Mouse (Mus musculus): ENCODE measurements at regions not wholly inside any gene's neighbourhood (a gene's known extent, or its start where the extent isn't known, plus 50 kb on each side); places are given as distances from the start of the nearest gene placed in this dataset.

- no peak for DNase-seq (ENCODE audit: low spot score in 2 of 2)
Observed at GRCm38 (mm10) chr15:102776218-102776850, 54.4 kb upstream of the Calcoco1 start.

GRCm38 (mm10) chr15:102780626-102781025 lies 58.6 kb upstream of the Calcoco1 start:
- no peak for DNase-seq (ENCODE audit: low spot score in 2 of 2)

GRCm38 (mm10) chr15:102782988-102783799 lies 61.2 kb upstream of the Calcoco1 start:
- no peak for DNase-seq (ENCODE audit: low spot score in 2 of 2)

GRCm38 (mm10) chr15:102785055-102785820 lies 63.3 kb upstream of the Calcoco1 start:
- peak in 1 of 2 experiments; percentile 43 for DNase-seq (ENCODE audit: low spot score in 2 of 2)

GRCm38 (mm10) chr15:102788846-102789518 lies 67.0 kb upstream of the Calcoco1 start:
- peak; percentile 84 to 88 for DNase-seq (ENCODE audit: low spot score in 2 of 2)

- DNase-seq (ENCODE audit: low spot score in 2 of 2): peak in 1 of 2 experiments; percentile 55
Observed at GRCm38 (mm10) chr15:102797020-102797618, 75.1 kb upstream of the Calcoco1 start.

- no peak for DNase-seq (ENCODE audit: low spot score in 2 of 2)
Observed at GRCm38 (mm10) chr15:102800049-102800448, 78.1 kb upstream of the Calcoco1 start.

- DNase-seq (ENCODE audit: low spot score in 2 of 2): peak; percentile 70 to 75
Observed at GRCm38 (mm10) chr15:102802265-102802813, 80.4 kb upstream of the Calcoco1 start.

GRCm38 (mm10) chr15:102807353-102807752 lies 85.4 kb upstream of the Calcoco1 start:
- peak in 1 of 2 experiments; percentile 58 for DNase-seq (ENCODE audit: low spot score in 2 of 2)

- DNase-seq (ENCODE audit: low spot score in 2 of 2): peak in 1 of 2 experiments; percentile 37
Observed at GRCm38 (mm10) chr15:102819181-102819580, 97.2 kb upstream of the Calcoco1 start.

GRCm38 (mm10) chr15:102839688-102840087 lies 81.2 kb upstream of the Hoxc13 start:
- peak in 1 of 2 experiments; percentile 5 for DNase-seq (ENCODE audit: low spot score in 2 of 2)

GRCm38 (mm10) chr15:102862374-102862773 lies 58.5 kb upstream of the Hoxc13 start:
- no peak for DNase-seq (ENCODE audit: low spot score in 2 of 2)

- DNase-seq (ENCODE audit: low spot score in 2 of 2): no peak
Observed at GRCm38 (mm10) chr15:102866788-102867187, 54.1 kb upstream of the Hoxc13 start.

Data from left cerebral cortex, adult 9 months (tissue).